Mouse (Mus musculus): ENCODE results near the gene Plaa. TPM values are rescaled to one million over a fixed set of nuclear protein-coding genes. Genes with fewer than 3 reads are reported as not detected.
"Not testable (repeated sequence)": the region's sequence is repeated elsewhere in the genome, so short reads cannot be mapped to it uniquely, and the experiment has no call there.

The Plaa gene
- 10 to 100 TPM; 41.9 to 50.9 TPM for total RNA-seq (2021)

DNA sequence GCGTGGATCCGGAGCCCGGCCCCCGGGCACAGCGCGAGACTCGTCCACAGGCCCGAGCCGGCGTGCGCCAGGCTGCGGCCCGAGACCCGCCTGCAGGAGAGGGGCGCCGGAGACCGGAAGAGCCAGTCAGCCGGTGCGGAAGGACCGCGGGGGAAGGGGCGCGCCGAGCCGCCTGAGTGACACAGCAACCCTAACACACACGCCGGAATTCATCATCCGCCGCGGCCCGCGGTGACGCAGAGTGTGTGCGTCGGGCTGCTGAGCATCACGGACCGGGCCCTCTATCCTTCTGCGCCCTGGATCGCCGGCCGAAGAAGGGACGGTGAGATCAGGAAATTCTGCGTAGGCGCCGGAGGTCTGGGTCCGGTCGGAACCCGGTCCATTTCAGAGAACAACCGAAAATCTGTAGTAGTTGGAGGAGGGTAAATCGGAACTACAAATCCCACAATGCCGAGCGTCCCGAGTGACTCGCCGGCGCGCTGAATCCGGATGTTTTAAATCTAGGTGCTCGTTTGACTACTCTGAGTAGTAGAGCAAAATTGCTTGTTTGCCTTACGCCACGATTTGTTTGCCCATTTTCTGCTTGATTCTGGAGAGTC lies at the start of gene Plaa:
TSS of gene Plaa (minus strand) at position 214 of the 599 bp plus-strand sequence.
- intact Hi-C loops (cut with DNase I): loop anchor here (2.0 kb wide), 1 partner anchor 46 kb away; the partner anchor contains the start of genes Caap1 and Gm10306
- DNase-seq (ENCODE audit: low spot score in 2 of 2): peak; percentile 96

GRCm38 (mm10) chr4:94650426-94651175 lies 47.6 kb upstream of the Plaa start:
- intact Hi-C loops (cut with DNase I); DNase-seq (ENCODE audit: low spot score in 2 of 2): not testable (repeated sequence)

- DNase-seq (ENCODE audit: low spot score in 2 of 2): no peak
- intact Hi-C loops (cut with DNase I): no loop called here
Observed at GRCm38 (mm10) chr4:94649920-94650319, 46.9 kb upstream of the Plaa start, which contains the start of gene Lrrc19. Lrrc19 (minus strand) TSS chr4:94650144.

- no peak for DNase-seq (ENCODE audit: low spot score in 2 of 2)
- intact Hi-C loops (cut with DNase I): no loop called here
Observed at GRCm38 (mm10) chr4:94643141-94643540, 40.1 kb upstream of the Plaa start.

- DNase-seq (ENCODE audit: low spot score in 2 of 2): no peak
- intact Hi-C loops (cut with DNase I): no loop called here
Observed at GRCm38 (mm10) chr4:94620077-94620476, 17.0 kb upstream of the Plaa start.

DNA sequence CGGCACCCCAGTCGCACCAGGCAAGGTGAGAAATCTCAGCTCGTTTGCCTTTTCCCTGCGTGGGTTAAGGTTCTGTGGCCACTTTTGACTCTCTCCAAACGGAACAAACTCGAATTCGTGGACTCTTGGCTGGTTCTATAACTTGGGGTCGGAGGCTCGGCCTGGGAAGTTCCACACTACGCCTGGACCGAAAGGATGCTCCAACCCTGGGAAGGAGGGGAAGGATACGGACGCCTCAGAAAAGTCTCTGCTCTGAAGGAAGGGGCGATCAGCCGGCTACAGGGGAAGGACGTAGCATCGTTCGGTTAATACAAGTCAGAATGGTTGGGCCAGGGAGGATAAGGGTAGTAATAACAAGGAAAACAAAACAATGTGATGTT lies 11.6 kb upstream of the Plaa start:
- intact Hi-C loops (cut with DNase I): no loop called here
- no peak for DNase-seq (ENCODE audit: low spot score in 2 of 2)

DNA sequence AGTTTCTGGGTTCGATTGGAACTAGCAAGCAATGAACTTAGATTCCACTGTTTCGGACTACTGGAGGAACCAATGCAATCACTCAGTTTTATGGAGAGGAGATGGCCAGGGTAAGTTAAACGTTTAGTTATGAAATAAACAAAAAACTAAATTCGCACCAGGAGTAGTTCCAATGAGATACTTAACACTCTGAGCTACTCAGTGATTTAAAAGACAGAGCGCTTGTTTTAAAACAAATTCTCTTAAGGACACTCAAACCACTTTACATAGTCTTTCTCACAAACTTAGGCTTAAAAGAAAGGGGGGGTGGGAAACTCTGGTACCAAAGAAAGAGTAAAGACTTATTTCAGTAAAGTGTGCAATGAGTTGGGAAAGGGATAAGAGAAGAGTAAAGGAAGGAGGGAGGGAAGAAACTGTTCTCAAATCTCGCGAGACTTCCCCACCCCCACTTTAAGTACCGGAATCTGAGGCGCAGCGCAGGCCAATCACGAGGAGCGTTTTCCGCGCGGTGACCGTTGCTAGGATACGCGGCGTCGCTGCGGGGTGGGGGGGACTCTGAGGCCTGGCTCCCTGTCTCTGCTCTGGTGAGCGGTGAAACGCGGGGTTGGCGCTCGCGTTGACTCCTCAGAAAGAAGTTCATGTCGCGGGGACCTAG lies 11.1 kb upstream of the Plaa start, which contains the start of gene Ift74:
TSS of gene Ift74 (plus strand) at position 520 of the 655 bp plus-strand sequence.
- intact Hi-C loops (cut with DNase I): no loop called here
- DNase-seq (ENCODE audit: low spot score in 2 of 2): peak; percentile 92

DNA sequence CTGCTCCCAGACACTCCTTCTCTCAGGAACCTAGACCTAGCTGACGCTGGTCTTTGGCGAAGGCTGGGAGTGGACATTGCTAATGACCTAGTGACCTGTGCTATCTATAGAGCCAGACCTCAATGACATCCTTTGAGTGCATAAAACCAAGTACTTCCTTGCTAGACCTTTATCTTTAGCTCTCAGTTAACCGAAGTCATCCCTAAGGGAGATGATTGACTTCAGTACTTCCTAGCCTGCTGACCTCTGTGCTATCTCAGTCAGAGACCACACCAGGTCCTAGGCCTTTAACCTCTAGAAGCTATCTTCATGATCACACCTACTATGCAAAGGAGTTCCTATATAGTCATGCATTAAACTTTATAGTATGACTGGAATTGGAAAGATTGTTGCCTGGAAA lies 7.3 kb upstream of the Plaa start:
- intact Hi-C loops (cut with DNase I): no loop called here
- no peak for DNase-seq (ENCODE audit: low spot score in 2 of 2)

- intact Hi-C loops (cut with DNase I): no loop called here
- DNase-seq (ENCODE audit: low spot score in 2 of 2): no peak
Observed at GRCm38 (mm10) chr4:94605591-94605990, 2.5 kb upstream of the Plaa start.

DNA sequence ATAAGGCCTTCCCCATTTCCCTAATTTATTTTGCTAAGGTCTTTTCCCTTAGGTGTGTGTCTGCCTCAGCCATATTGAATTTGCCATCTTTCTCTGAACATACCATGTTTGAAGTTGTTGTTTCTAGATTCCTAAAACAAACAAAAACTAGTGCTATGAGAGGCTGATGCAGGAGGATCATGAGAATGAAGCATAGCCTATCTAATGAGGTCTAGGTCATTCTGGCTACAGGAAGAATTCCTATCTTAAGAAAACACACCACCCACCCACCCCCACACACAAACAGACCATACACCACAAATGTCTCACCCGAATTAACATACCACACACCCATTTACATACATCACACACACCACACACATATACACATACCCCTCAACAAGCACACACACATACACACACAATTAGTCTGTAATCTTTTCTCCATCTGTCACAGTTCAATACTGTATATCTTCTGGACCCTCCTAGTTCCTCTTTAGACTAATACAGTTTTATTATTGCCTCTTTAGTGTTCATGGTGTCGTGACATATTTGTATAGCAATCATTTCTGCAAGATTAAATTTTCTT lies 1.5 kb upstream of the Plaa start:
- intact Hi-C loops (cut with DNase I): no loop called here
- DNase-seq (ENCODE audit: low spot score in 2 of 2): no peak

DNA sequence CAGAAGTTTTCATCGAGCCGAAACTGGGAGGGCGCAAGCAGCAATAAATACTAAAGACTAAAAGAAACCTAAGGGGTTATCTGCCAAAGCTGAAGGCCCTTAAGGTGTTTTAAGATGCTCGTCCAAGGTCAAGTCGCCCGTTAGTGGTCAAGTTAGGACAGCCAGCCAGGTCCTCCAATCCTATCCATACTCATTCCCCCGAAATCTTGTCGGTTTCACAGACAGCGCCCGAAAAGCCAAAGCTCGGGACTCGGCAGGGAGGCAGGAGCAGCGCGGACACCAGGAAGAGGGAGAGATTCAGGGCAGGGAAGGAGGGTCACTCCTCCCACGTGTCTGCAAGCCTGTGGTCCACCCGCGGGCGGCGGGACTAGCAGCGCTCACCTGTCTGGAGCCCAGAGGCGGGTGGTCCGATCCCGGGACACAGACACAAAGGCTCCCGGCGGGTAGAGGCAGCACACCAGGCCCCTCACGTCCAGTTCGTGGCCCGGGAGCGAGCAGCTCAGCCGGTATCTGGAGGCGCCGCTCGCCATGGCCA lies 481 bp downstream of the Plaa start:
- intact Hi-C loops (cut with DNase I): loop anchor here (2.0 kb wide), 1 partner anchor 46 kb away; the partner anchor contains the start of genes Caap1 and Gm10306
- DNase-seq (ENCODE audit: low spot score in 2 of 2): no peak

DNA sequence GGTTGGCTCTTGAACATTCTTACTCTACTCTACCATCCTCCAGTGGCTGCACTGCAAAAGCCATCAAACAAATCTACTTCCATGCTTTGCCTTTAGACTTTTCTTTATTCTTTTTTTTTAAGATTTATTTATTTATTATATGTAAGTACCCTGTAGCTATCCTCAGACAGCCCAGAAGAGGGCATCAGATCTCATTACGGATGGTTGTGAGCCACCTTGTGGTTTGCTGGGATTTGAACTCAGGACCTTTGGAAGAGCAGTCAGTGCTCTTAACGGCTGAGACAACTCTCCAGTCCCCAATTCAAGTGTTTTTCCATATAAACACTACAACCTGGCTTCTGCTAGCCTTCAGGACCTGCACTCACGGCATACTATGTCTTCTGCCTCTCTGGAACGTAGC lies 1.6 kb downstream of the Plaa start:
- intact Hi-C loops (cut with DNase I): no loop called here

DNA sequence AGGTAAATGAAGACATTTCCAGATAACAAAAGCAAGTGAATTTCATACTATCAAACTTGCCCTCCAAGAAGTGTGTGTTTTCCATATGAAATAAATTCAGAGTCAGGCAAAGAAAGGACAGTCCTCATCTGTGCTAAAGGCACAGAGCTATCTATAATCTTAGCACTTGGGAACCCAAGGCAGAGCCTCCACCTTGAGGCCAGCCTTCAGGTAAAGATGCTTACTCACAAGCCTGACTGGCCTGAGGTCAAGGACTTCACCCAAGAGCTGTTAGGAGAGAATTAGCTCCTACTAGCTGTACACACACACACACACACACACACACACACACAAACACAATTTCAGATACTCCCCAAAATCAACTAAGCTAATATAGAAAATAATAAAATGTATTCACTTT lies 10.3 kb downstream of the Plaa start:
- intact Hi-C loops (cut with DNase I): no loop called here
- DNase-seq (ENCODE audit: low spot score in 2 of 2): no peak

More for the DNA sequence above, 1.6 kb downstream of the Plaa start:
- no peak for DNase-seq (ENCODE audit: low spot score in 2 of 2)

GRCm38 (mm10) chr4:94591765-94592381 lies 11.2 kb downstream of the Plaa start:
- DNase-seq (ENCODE audit: low spot score in 2 of 2): no peak
- intact Hi-C loops (cut with DNase I): no loop called here

DNA sequence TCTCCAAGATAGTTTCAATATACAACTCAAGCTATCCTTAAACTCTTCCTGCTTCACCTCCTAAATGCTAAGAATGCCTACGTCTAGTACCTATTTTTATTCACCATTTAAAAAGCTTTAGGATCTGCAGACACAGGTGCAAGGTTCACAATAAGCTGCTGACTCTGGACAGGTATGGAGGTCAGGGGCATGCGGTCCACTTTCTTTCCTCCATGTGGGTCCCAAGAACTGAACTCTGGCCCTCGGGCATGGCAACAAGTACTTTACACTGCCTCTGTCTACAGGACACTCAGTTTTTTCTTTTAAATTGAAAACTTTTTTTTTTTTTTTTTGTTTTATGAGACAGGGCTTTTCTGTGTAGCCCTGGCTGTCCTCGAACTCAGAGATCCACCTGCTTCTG lies 30.4 kb downstream of the Plaa start:
- intact Hi-C loops (cut with DNase I): no loop called here
- DNase-seq (ENCODE audit: low spot score in 2 of 2): no peak

GRCm38 (mm10) chr4:94564297-94564696 lies 38.7 kb downstream of the Plaa start:
- intact Hi-C loops (cut with DNase I): no loop called here
- DNase-seq (ENCODE audit: low spot score in 2 of 2): no peak

DNA sequence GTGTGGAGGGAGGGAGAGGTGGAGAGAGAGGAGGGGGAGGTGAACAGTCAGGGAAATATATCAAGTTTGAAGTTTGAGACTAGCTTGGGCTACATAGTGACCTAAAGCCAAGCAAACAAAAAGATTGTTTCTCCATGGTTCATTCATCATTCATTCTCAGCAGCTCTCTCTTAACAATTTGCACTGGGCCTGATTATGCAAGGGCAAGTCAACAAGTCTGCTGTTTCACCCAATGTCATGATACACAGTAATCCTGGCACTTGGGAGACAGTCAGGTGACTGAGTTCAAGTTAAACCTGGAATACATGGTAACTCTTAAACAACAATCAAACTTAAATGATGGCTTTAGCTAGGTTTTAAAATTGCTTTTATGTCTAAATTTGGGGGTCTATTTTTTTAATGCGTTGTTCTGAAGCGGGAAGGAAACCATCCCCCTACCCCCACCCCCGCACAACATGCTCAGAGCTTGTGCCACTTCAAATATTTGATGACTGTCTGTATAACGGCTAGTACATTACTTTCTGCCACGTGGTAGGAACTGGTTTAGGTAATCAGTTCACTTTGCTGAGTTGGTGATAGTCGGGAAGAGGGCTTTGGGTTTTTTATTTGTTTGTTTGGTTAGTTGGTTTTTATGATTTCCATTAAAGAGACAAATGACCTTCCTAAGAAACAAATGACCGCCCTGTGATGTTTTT lies 40.9 kb downstream of the Plaa start:
- intact Hi-C loops (cut with DNase I): no loop called here
- no peak for DNase-seq (ENCODE audit: low spot score in 2 of 2)

- DNase-seq (ENCODE audit: low spot score in 2 of 2): no peak
- intact Hi-C loops (cut with DNase I): no loop called here
Observed at GRCm38 (mm10) chr4:94560316-94560715, 42.7 kb downstream of the Plaa start.

DNA sequence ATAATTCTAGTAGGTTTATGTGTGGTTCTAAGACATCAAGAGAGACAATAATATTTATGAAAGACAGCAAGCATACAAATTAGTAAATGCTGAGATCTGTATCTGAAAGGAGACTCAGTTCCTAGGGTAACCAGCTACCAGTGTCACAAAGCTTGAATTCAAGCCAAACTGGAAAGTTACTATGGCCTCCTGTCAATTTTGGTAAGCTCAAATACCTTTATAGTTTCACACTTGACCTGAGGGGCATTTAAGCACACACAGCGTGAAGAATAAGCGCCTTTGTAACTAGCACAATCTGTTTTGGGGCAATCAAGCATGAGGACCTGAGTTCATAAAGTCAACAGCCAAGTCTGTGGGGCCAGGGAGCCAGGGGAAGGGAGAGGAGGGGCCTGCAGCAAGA lies 43.8 kb downstream of the Plaa start:
- intact Hi-C loops (cut with DNase I): no loop called here
- no peak for DNase-seq (ENCODE audit: low spot score in 2 of 2)

Measured in left cerebral cortex, postnatal 36 days (tissue).